Mouse (Mus musculus) neural tube, embryonic 12.5 days (tissue): Measurements from ENCODE around the gene Pik3ap1. TPM values are rescaled to one million over a fixed set of nuclear protein-coding genes. Genes with fewer than 3 reads are reported as not detected.
A peak's percentile ranks its signal among the peaks of the same experiment; 100 is the strongest.
"Not testable (repeated sequence)": the region's sequence is repeated elsewhere in the genome, so short reads cannot be mapped to it uniquely, and the experiment has no call there.

Source experiments
- ATAC-seq: fragments of 200-750 bp; cut with Nextera tagmentation; 2 replicates; pipeline ENCODE4 v1.8.0; 2017; ENCODE audit warnings: low read depth, mild to moderate bottlenecking, moderate TSS enrichment, moderate library complexity; ENCODE audit not compliant: low FRiP score
- H3K27ac ChIP-seq: fragments of 300-500 bp; sonication (generic); 2 replicates; pipeline ENCODE4 v1.5.1; 2016
- H3K27me3 ChIP-seq: fragments of 300-500 bp; sonication (generic); replicated peaks from 2 replicates; pipeline ENCODE4 v1.6.1; 2016; ENCODE audit warnings: mild to moderate bottlenecking
- H3K36me3 ChIP-seq: fragments of 300-500 bp; sonication (generic); 2 replicates; pipeline ENCODE4 v1.6.1; 2016; ENCODE audit warnings: mild to moderate bottlenecking
- H3K4me1 ChIP-seq: fragments of 300-500 bp; sonication (generic); 2 replicates; pipeline ENCODE4 v1.6.1; 2016
- H3K4me2 ChIP-seq: fragments of 300-500 bp; sonication (generic); replicated peaks from 2 replicates; pipeline ENCODE4 v1.6.1; 2016; ENCODE audit warnings: mild to moderate bottlenecking
- H3K4me3 ChIP-seq: fragments of 300-500 bp; sonication (generic); 2 replicates; pipeline ENCODE4 v1.5.1; 2016
- H3K9ac ChIP-seq: fragments of 300-500 bp; sonication (generic); 2 replicates; pipeline ENCODE4 v1.6.1; 2016; ENCODE audit warnings: mild to moderate bottlenecking
- H3K9me3 ChIP-seq: fragments of 300-500 bp; sonication (generic); 2 replicates; pipeline ENCODE4 v1.6.1; 2016; ENCODE audit warnings: mild to moderate bottlenecking
- WGBS: fragments of 180-500 bp; shearing (Covaris S2); methylation state at CpG from one replicate; pipeline ENCODE4 v1.1.7; 2016; 5-methylcytosine and 5-hydroxymethylcytosine counted together
- polyA plus RNA-seq: library from polyadenylated mRNA; unstranded; fragments of >200 nt; fragmentation: Nextera tagmentation; extraction: Ambion mirVana; gene quantifications from 2 replicates; pipeline ENCODE4 v1.2.1, GENCODE M21; 2016

The Pik3ap1 gene
- polyA plus RNA-seq, 1 experiment from 2014 or later = 2.2 TPM

GRCm38 (mm10) chr19:41317315-41318095 is 67.4 kb downstream of the Pik3ap1 start:
- peak overlapping the region; percentile 33; the same call in 1 of the 2 replicates for H3K4me2 ChIP-seq
- no peaks in the 10 kb centered on the region for H3K9me3 ChIP-seq
- no peaks in the 10 kb centered on the region for H3K27me3 ChIP-seq
- peak; percentile 65 for ATAC-seq
- no peaks in the 10 kb centered on the region for H3K36me3 ChIP-seq
- 35% methylated on average over 11 of the region's 11 CpGs for WGBS
- no peak overlapping the region for H3K4me3 ChIP-seq
- no peak overlapping the region for H3K27ac ChIP-seq
- H3K9ac ChIP-seq = 0 out of 2 replicates have a peak overlapping the region, but pooled peaks have one; percentile 17
- H3K4me1 ChIP-seq = no peaks in the 10 kb centered on the region

DNA sequence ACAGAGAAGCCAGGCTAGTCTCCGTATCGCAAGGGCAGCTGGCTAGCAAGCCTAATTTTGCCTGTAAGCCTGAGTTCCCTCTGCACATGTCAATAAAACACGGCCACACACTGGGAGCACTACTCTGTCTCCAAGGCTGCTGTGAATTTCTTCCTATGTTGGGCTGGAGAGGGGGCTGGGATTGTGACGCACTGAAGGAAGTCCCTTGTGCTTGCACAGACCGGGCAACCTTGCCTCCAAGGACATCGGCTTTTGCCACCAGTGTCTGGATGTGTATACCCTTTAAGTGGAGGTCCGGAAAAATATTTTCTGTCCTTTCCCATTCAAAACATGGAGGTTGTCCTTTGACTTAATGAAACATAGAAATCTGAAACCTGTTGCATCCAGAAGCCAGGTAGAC is 70.2 kb downstream of the Pik3ap1 start:
- no peak for ATAC-seq
- Histone ChIP-seq H3K27ac (no peak overlapping the region), H3K36me3 (no peaks in the 10 kb centered on the region), H3K27me3 (no peaks in the 10 kb centered on the region), H3K4me1 (peaks cover 6% of the 10 kb centered on the region), H3K9me3 (no peaks in the 10 kb centered on the region), H3K4me3 (no peak overlapping the region), H3K4me2 (no peak overlapping the region), H3K9ac (no peak overlapping the region)
- 84% methylated on average over 7 of the region's 7 CpGs for WGBS

- Histone ChIP-seq H3K36me3 (no peaks in the 10 kb centered on the region), H3K4me3 (no peak overlapping the region), H3K4me1 (peaks cover 6% of the 10 kb centered on the region), H3K4me2 (no peak overlapping the region), H3K27me3 (no peaks in the 10 kb centered on the region), H3K9ac (no peak overlapping the region), H3K9me3 (no peaks in the 10 kb centered on the region), H3K27ac (no peak overlapping the region)
- WGBS = 24% methylated on average over 6 of the region's 6 CpGs
- no peak for ATAC-seq
Observed at GRCm38 (mm10) chr19:41313663-41314062, 71.2 kb downstream of the Pik3ap1 start.

DNA sequence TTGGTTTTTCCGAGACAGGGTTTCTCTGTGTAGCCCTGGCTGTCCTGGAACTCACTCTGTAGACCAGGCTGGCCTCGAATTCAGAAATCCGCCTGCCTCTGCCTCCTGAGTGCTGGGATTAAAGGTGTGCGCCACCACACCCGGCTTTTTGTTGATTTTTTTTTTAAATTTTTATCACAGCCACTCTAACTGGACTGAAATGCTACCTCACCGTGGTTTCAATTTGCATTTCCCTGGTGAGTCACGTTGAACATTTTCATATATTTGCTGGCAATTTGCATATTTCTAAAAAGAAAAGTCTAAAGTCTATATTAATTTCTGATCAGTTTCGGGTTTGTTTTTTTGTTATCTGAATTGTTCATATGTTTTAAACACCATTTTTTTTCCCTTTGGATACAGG is 72.3 kb downstream of the Pik3ap1 start:
- H3K4me2 ChIP-seq, H3K9ac ChIP-seq, H3K27me3 ChIP-seq, H3K36me3 ChIP-seq, H3K9me3 ChIP-seq, H3K4me3 ChIP-seq, H3K4me1 ChIP-seq, ATAC-seq, H3K27ac ChIP-seq: not testable (repeated sequence)
- WGBS = 94% methylated on average over 8 of the region's 8 CpGs

- Histone ChIP-seq H3K27ac (no peak overlapping the region), H3K27me3 (no peaks in the 10 kb centered on the region), H3K4me2 (no peak overlapping the region), H3K36me3 (no peaks in the 10 kb centered on the region), H3K4me1 (peaks cover 6% of the 10 kb centered on the region), H3K9ac (no peak overlapping the region), H3K9me3 (no peaks in the 10 kb centered on the region), H3K4me3 (no peak overlapping the region)
- no peak for ATAC-seq
- 81% methylated on average over 4 of the region's 4 CpGs for WGBS
Observed at GRCm38 (mm10) chr19:41312027-41312426, 72.9 kb downstream of the Pik3ap1 start.

DNA sequence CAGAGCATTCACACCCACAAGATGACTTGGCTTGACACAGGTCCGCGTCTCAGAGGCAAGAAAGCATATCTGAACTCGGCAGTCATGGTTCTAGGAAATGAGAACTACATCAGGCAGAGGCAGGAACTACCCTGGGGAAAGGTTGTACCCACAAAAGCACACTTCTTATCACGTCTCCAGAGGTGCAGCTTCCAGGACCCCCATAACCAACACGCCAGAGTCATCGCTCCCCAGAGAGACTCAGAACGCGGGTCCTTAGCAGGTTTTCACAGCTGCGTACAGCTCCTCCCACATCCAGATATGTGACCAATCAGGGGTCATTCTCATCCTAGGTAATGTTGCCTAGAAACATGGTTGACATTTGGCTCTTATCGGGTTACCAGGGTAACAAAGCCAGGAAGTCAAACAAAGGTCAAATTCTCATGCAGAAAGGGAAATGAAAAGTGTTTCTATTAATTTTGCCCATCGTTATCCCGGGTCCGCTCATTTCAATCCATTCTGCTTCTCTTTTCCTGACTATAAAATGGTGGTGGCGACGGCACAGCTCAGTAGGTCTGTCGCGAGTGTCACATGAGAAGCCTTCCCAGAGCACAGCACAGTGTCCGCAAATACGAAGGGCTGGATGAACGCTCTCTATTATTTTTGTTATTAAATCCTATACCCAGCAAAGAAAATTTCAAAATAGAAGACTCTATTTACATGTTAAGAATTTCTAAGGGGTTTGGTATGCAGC is 73.8 kb downstream of the Pik3ap1 start:
- peak; percentile 71 for ATAC-seq
- Histone ChIP-seq H3K4me3 (peak overlapping the region; percentile 27), H3K4me2 (peak overlapping the region; percentile 56), H3K9me3 (no peaks in the 10 kb centered on the region), H3K4me1 (peaks cover 6% of the 10 kb centered on the region), H3K27ac (no peak overlapping the region), H3K36me3 (no peaks in the 10 kb centered on the region), H3K9ac (no peak overlapping the region), H3K27me3 (no peaks in the 10 kb centered on the region)
- WGBS = 32% methylated on average over 20 of the region's 20 CpGs

DNA sequence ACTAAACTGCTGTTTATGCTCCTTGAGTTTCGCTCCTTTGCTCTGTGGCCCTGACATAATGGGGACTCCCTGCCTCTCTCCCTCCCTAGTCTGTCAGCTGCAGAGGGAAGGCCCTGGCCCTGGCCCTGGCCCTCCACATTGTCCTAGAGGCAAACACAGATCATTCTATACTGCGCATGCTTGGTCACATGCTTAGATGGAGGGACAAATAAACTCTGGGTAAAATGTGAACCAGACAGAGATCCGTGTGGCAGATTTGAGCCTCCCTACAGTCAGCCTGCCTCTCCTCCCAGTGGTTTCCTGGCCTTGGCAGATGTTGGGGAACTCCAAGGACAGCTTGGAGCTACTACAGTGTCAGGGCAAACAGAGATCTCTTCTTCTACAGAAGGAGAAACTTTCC is 81.0 kb downstream of the Pik3ap1 start:
- WGBS = 73% methylated on average over 3 of the region's 3 CpGs
- ATAC-seq = no peak

GRCm38 (mm10) chr19:41303433-41303832 is 81.5 kb downstream of the Pik3ap1 start:
- no peak overlapping the region for H3K27ac ChIP-seq
- H3K36me3 ChIP-seq = no peaks in the 10 kb centered on the region
- ATAC-seq = no peak
- no peaks in the 10 kb centered on the region; the same call in none of the 2 replicates for H3K27me3 ChIP-seq
- H3K9me3 ChIP-seq = no peaks in the 10 kb centered on the region
- H3K4me3 ChIP-seq = no peak overlapping the region
- no peak overlapping the region for H3K9ac ChIP-seq
- WGBS = 83% methylated on average over 6 of the region's 6 CpGs
- no peak overlapping the region for H3K4me2 ChIP-seq
- 0 out of 2 replicates have a peak, but pooled peaks cover 5% of the 10 kb centered on the region for H3K4me1 ChIP-seq

More for the DNA sequence above, 81.0 kb downstream of the Pik3ap1 start:
- 0 out of 2 replicates have a peak, but pooled peaks cover 5% of the 10 kb centered on the region for H3K4me1 ChIP-seq
- no peaks in the 10 kb centered on the region for H3K9me3 ChIP-seq
- H3K27me3 ChIP-seq = no peaks in the 10 kb centered on the region; the same call in none of the 2 replicates
- no peak overlapping the region for H3K4me3 ChIP-seq
- H3K36me3 ChIP-seq = no peaks in the 10 kb centered on the region
- H3K9ac ChIP-seq = no peak overlapping the region
- H3K4me2 ChIP-seq = no peak overlapping the region
- no peak overlapping the region for H3K27ac ChIP-seq

- Histone ChIP-seq H3K9me3 (no peaks in the 10 kb centered on the region), H3K27ac (no peak overlapping the region), H3K36me3 (no peaks in the 10 kb centered on the region), H3K4me2 (no peak overlapping the region), H3K9ac (no peak overlapping the region), H3K4me1 (0 out of 2 replicates have a peak, but pooled peaks cover 5% of the 10 kb centered on the region), H3K4me3 (no peak overlapping the region), H3K27me3 (no peaks in the 10 kb centered on the region; the same call in none of the 2 replicates)
- ATAC-seq = no peak
- WGBS = 49% methylated on average over 6 of the region's 6 CpGs
Observed at GRCm38 (mm10) chr19:41301856-41302255, 83.0 kb downstream of the Pik3ap1 start.

- Histone ChIP-seq H3K9ac (no peak overlapping the region), H3K4me2 (no peak overlapping the region), H3K27me3 (no peaks in the 10 kb centered on the region; the same call in none of the 2 replicates), H3K36me3 (no peaks in the 10 kb centered on the region), H3K4me1 (0 out of 2 replicates have a peak, but pooled peaks cover 5% of the 10 kb centered on the region), H3K4me3 (no peak overlapping the region), H3K27ac (no peak overlapping the region), H3K9me3 (no peaks in the 10 kb centered on the region)
- 83% methylated on average over 8 of the region's 8 CpGs for WGBS
- no peak for ATAC-seq
Observed at GRCm38 (mm10) chr19:41299446-41299845, 85.5 kb downstream of the Pik3ap1 start.

DNA sequence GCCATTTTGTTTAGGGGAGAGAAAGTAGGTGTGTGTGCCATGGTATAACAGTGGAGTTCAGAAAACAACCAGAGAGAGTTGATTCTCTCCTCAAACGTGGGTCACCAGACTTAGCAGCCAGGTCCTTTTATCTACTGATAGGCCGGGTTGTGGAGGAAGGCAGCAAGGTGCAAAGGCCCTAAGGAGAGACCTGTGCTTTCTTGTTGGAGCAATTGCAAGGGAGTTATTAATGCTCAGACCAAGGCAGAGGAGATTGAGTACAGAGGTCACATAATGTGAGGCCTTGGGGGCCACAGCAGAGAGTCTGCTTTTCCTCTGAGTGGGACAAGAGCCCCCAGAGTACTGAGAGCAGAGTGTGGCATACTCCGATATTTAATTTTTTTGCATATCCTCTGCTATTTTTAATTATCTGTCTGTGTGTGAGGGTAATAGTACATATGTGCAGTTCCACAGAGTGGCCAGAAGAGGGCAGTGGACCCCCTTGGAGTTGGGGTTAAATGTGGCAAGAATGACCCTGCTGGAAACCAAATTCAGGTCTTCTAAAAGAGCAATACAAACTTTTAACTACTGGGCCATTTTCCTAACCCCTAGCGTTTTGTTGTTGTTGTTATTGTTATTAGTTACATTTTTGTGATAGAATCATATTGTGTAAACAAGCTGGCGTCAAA is 93.8 kb downstream of the Pik3ap1 start:
- 62% methylated on average over 5 of the region's 5 CpGs for WGBS
- H3K27ac ChIP-seq = no peak overlapping the region
- H3K4me3 ChIP-seq = no peak overlapping the region
- no peak for ATAC-seq
- no peaks in the 10 kb centered on the region for H3K36me3 ChIP-seq
- no peaks in the 10 kb centered on the region for H3K27me3 ChIP-seq
- H3K9ac ChIP-seq = no peak overlapping the region
- H3K4me2 ChIP-seq = no peak overlapping the region
- H3K9me3 ChIP-seq = no peaks in the 10 kb centered on the region
- no peaks in the 10 kb centered on the region for H3K4me1 ChIP-seq

GRCm38 (mm10) chr19:41288568-41288967 is 96.3 kb downstream of the Pik3ap1 start:
- WGBS = 65% methylated on average over 6 of the region's 6 CpGs
- H3K4me1 ChIP-seq = no peaks in the 10 kb centered on the region

More at GRCm38 (mm10) chr19:41288568-41288967, 96.3 kb downstream of the Pik3ap1 start:
- H3K4me3 ChIP-seq = no peak overlapping the region
- no peak overlapping the region for H3K4me2 ChIP-seq
- ATAC-seq = no peak
- H3K9me3 ChIP-seq = no peaks in the 10 kb centered on the region
- no peaks in the 10 kb centered on the region for H3K27me3 ChIP-seq
- no peak overlapping the region for H3K27ac ChIP-seq
- no peaks in the 10 kb centered on the region for H3K36me3 ChIP-seq
- H3K9ac ChIP-seq = no peak overlapping the region
